Mouse (Mus musculus): ENCODE results near the gene Scaf8.
"Not testable (repeated sequence)": the region's sequence is repeated elsewhere in the genome, so short reads cannot be mapped to it uniquely, and the experiment has no call there.

The Scaf8 gene

GRCm38 (mm10) chr17:3115380-3115974 is 705 bp downstream of the Scaf8 start:
- peak; percentile 75 for DNase-seq (ENCODE audit: low read depth)

- DNase-seq (ENCODE audit: low read depth): not testable (repeated sequence)
Measured at GRCm38 (mm10) chr17:3120949-3121348, 6.2 kb downstream of the Scaf8 start.

GRCm38 (mm10) chr17:3123581-3123980 is 8.8 kb downstream of the Scaf8 start:
- DNase-seq (ENCODE audit: low read depth): not testable (repeated sequence)

- no peak for DNase-seq (ENCODE audit: low read depth)
Measured at GRCm38 (mm10) chr17:3128716-3129115, 13.9 kb downstream of the Scaf8 start.

- DNase-seq (ENCODE audit: low read depth): no peak
Measured at GRCm38 (mm10) chr17:3129791-3130190, 15.0 kb downstream of the Scaf8 start.

- no peak for DNase-seq (ENCODE audit: low read depth)
Measured at GRCm38 (mm10) chr17:3135346-3135745, 20.6 kb downstream of the Scaf8 start.

GRCm38 (mm10) chr17:3136127-3136526 is 21.4 kb downstream of the Scaf8 start:
- peak; percentile 20 for DNase-seq (ENCODE audit: low read depth)

- DNase-seq (ENCODE audit: low read depth): no peak
Measured at GRCm38 (mm10) chr17:3138387-3138786, 23.6 kb downstream of the Scaf8 start.

- no peak for DNase-seq (ENCODE audit: low read depth)
Measured at GRCm38 (mm10) chr17:3140100-3140499, 25.3 kb downstream of the Scaf8 start.

GRCm38 (mm10) chr17:3148853-3149252 is 34.1 kb downstream of the Scaf8 start:
- no peak for DNase-seq (ENCODE audit: low read depth)

- no peak for DNase-seq (ENCODE audit: low read depth)
Measured at GRCm38 (mm10) chr17:3149541-3149940, 34.8 kb downstream of the Scaf8 start.

- DNase-seq (ENCODE audit: low read depth): not testable (repeated sequence)
Measured at GRCm38 (mm10) chr17:3150701-3151100, 35.9 kb downstream of the Scaf8 start.

GRCm38 (mm10) chr17:3151181-3151580 is 36.4 kb downstream of the Scaf8 start:
- DNase-seq (ENCODE audit: low read depth): no peak

GRCm38 (mm10) chr17:3156176-3156575 is 41.4 kb downstream of the Scaf8 start:
- peak; percentile 77 for DNase-seq (ENCODE audit: low read depth)

GRCm38 (mm10) chr17:3157016-3157415 is 42.2 kb downstream of the Scaf8 start:
- no peak for DNase-seq (ENCODE audit: low read depth)

- no peak for DNase-seq (ENCODE audit: low read depth)
Measured at GRCm38 (mm10) chr17:3162905-3163304, 48.1 kb downstream of the Scaf8 start.

- not testable (repeated sequence) for DNase-seq (ENCODE audit: low read depth)
Measured at GRCm38 (mm10) chr17:3180425-3180945, 65.7 kb downstream of the Scaf8 start.

- not testable (repeated sequence) for DNase-seq (ENCODE audit: low read depth)
Measured at GRCm38 (mm10) chr17:3195483-3195882, 80.7 kb downstream of the Scaf8 start.

GRCm38 (mm10) chr17:3200328-3200727 is 85.6 kb downstream of the Scaf8 start:
- DNase-seq (ENCODE audit: low read depth): no peak

GRCm38 (mm10) chr17:3203916-3204315 is 89.1 kb downstream of the Scaf8 start:
- DNase-seq (ENCODE audit: low read depth): no peak

- DNase-seq (ENCODE audit: low read depth): no peak
Measured at GRCm38 (mm10) chr17:3204826-3205405, 90.1 kb downstream of the Scaf8 start.

GRCm38 (mm10) chr17:3206527-3207398 is 92.0 kb downstream of the Scaf8 start:
- no peak for DNase-seq (ENCODE audit: low read depth)
